Mouse (Mus musculus) small intestine, adult 2 months (tissue): ENCODE data around the gene Pum2.

ENCODE experiments used
- CTCF ChIP-seq: fragments of 200-500 bp; IDR thresholded peaks from 2 replicates; pipeline ENCODE4 v1.5.1; 2012; ENCODE audit warnings: low read depth, mild to moderate bottlenecking, control low read depth, inconsistent platforms, low read length, moderate library complexity, mixed read lengths; ENCODE audit not compliant: insufficient replicate concordance, insufficient read length; ENCODE audit errors: extremely low read depth
- POLR2A ChIP-seq: fragments of 200-500 bp; IDR thresholded peaks from 2 replicates; pipeline ENCODE4 v1.6.1; 2012; ENCODE audit warnings: low read depth, mild to moderate bottlenecking, control low read depth, inconsistent platforms, low read length, moderate library complexity

- TF ChIP-seq CTCF: no peak
- TF ChIP-seq POLR2A: no peak
Observed at GRCm38 (mm10) chr12:8669421-8669820, 4.5 kb upstream of the Pum2 start.
